Mouse (Mus musculus) MEL (cell line): ENCODE data around the gene Ssr2. TPM values are rescaled to one million over a fixed set of nuclear protein-coding genes. Genes with fewer than 3 reads are reported as not detected.
A peak's percentile ranks its signal among the peaks of the same experiment; 100 is the strongest.

ENCODE experiments used
- DNase-seq: peaks from one replicate; pipeline ENCODE4 v3.0.0; 2011; ENCODE audit warnings: low read depth, low spot score
- H3K27ac ChIP-seq: 2 replicates; pipeline ENCODE4 v1.5.1; 2012; ENCODE audit warnings: low read depth, mild to moderate bottlenecking, control low read depth, low read length, moderate library complexity; ENCODE audit not compliant: control insufficient read depth
- H3K27me3 ChIP-seq, 2 experiments: fragments of 150-350 bp in 1 of 2; sonication (generic) in 1 of 2; 2 replicates each; pipeline ENCODE4 v1.6.1; 2012; ENCODE audit warnings: low read length in 2 of 2, mild to moderate bottlenecking in 2 of 2, improper control_type of control experiment in 1 of 2, moderate library complexity in 1 of 2; ENCODE audit not compliant: insufficient read depth in 2 of 2, control insufficient read depth in 1 of 2
- H3K36me3 ChIP-seq, 2 experiments: 2 replicates each; pipeline ENCODE4 v1.6.1; 2012 to 2014; ENCODE audit warnings: low read length in 2 of 2, improper control_type of control experiment in 1 of 2, inconsistent platforms in 1 of 2, mild to moderate bottlenecking in 1 of 2; ENCODE audit not compliant: insufficient read depth in 2 of 2, control insufficient read depth in 1 of 2
- H3K4me1 ChIP-seq, 2 experiments: fragments of 150-350 bp in 1 of 2; sonication (generic) in 1 of 2; 2 replicates each; pipeline ENCODE4 v1.6.1; 2012; ENCODE audit warnings: low read length in 2 of 2, improper control_type of control experiment in 1 of 2, mild to moderate bottlenecking in 1 of 2; ENCODE audit not compliant: insufficient read depth in 2 of 2, control insufficient read depth in 1 of 2
- H3K4me3 ChIP-seq, 2 experiments: fragments of 150-350 bp in 1 of 2; sonication (generic) in 1 of 2; 2 replicates each; pipeline ENCODE4 v1.5.1; 2012; ENCODE audit warnings: low read depth in 2 of 2, low read length in 2 of 2, mild to moderate bottlenecking in 2 of 2, moderate library complexity in 2 of 2, control low read depth in 1 of 2, improper control_type of control experiment in 1 of 2; ENCODE audit not compliant: control insufficient read depth in 1 of 2, insufficient read depth in 1 of 2
- H3K79me2 ChIP-seq: 2 replicates; pipeline ENCODE4 v1.6.1; 2012; ENCODE audit warnings: mild to moderate bottlenecking, low read length, moderate library complexity; ENCODE audit not compliant: control insufficient read depth, poor library complexity, insufficient read depth
- H3K9ac ChIP-seq: 2 replicates; pipeline ENCODE4 v1.6.1; 2012; ENCODE audit warnings: low read depth, mild to moderate bottlenecking, control low read depth, low read length, moderate library complexity; ENCODE audit not compliant: control insufficient read depth, poor library complexity, severe bottlenecking
- H3K9me3 ChIP-seq: fragments of 150-350 bp; sonication (generic); replicated peaks from 2 replicates; pipeline ENCODE4 v1.6.1; 2012; ENCODE audit warnings: mild to moderate bottlenecking, low read length, improper control_type of control experiment, moderate library complexity; ENCODE audit not compliant: insufficient read depth
- CHD1 ChIP-seq: IDR thresholded peaks from 2 replicates; pipeline ENCODE4 v1.6.1; 2012; ENCODE audit warnings: low read depth, mild to moderate bottlenecking, inconsistent platforms, low read length, improper control_type of control experiment
- CHD2 ChIP-seq: IDR thresholded peaks from 2 replicates; pipeline ENCODE4 v1.6.1; 2011; ENCODE audit warnings: low read length, improper control_type of control experiment
- CTCF ChIP-seq, 3 experiments: IDR thresholded peaks in 2 of 3; conservative IDR thresholded peaks in 1 of 3; 2 replicates each; pipeline ENCODE4 v1.5.1; 2011 to 2012; ENCODE audit warnings: low read length in 3 of 3, low read depth in 2 of 3, mild to moderate bottlenecking in 2 of 3, improper control_type of control experiment in 1 of 3, inconsistent platforms in 1 of 3, mixed read lengths in 1 of 3, moderate library complexity in 1 of 3; ENCODE audit not compliant: control insufficient read depth in 1 of 3, insufficient read depth in 1 of 3, poor library complexity in 1 of 3, severe bottlenecking in 1 of 3
- E2F4 ChIP-seq: IDR thresholded peaks from 2 replicates; pipeline ENCODE4 v1.6.1; 2011; ENCODE audit warnings: low read depth, low read length, improper control_type of control experiment, borderline replicate concordance
- ELF1 ChIP-seq: IDR thresholded peaks from 2 replicates; pipeline ENCODE4 v1.6.1; 2014; ENCODE audit warnings: low read depth, mild to moderate bottlenecking, inconsistent platforms, low read length, improper control_type of control experiment, moderate library complexity
- EP300 ChIP-seq, 2 experiments: IDR thresholded peaks; 2 replicates each; pipeline ENCODE4 v1.6.1; 2011; ENCODE audit warnings: improper control_type of control experiment in 2 of 2, low read length in 2 of 2, low read depth in 1 of 2, mild to moderate bottlenecking in 1 of 2
- GATA1 ChIP-seq: IDR thresholded peaks from 2 replicates; pipeline ENCODE4 v1.6.1; 2011; ENCODE audit warnings: low read depth, low read length, improper control_type of control experiment
- HCFC1 ChIP-seq: IDR thresholded peaks from 2 replicates; pipeline ENCODE4 v1.6.1; 2012; ENCODE audit warnings: low read depth, mild to moderate bottlenecking, inconsistent platforms, low read length, improper control_type of control experiment, moderate library complexity
- JUND ChIP-seq: IDR thresholded peaks from 2 replicates; pipeline ENCODE4 v1.6.1; 2011; ENCODE audit warnings: low read depth, mild to moderate bottlenecking, improper control_type of control experiment, low read length
- KAT2A ChIP-seq: conservative IDR thresholded peaks from 2 replicates; pipeline ENCODE4 v1.6.1; 2012; ENCODE audit warnings: low read depth, low read length, improper control_type of control experiment, inconsistent platforms
- MAFK ChIP-seq: IDR thresholded peaks from 2 replicates; pipeline ENCODE4 v1.6.1; 2011; ENCODE audit warnings: low read depth, mild to moderate bottlenecking, low read length, improper control_type of control experiment, borderline replicate concordance
- MAX ChIP-seq: IDR thresholded peaks from 2 replicates; pipeline ENCODE4 v1.6.1; 2011; ENCODE audit warnings: low read length, improper control_type of control experiment
- MAZ ChIP-seq: IDR thresholded peaks from 2 replicates; pipeline ENCODE4 v1.6.1; 2012; ENCODE audit warnings: low read depth, mild to moderate bottlenecking, inconsistent platforms, low read length, improper control_type of control experiment
- NELFE ChIP-seq: IDR thresholded peaks from 2 replicates; pipeline ENCODE4 v1.6.1; 2011; ENCODE audit warnings: low read depth, low read length, improper control_type of control experiment
- NRF1 ChIP-seq: IDR thresholded peaks from 2 replicates; pipeline ENCODE4 v1.6.1; 2014; ENCODE audit warnings: low read depth, mild to moderate bottlenecking, inconsistent platforms, low read length, improper control_type of control experiment, moderate library complexity; ENCODE audit not compliant: poor library complexity, insufficient read depth, severe bottlenecking
- POLR2A ChIP-seq, 2 experiments: IDR thresholded peaks; 2 replicates each; pipeline ENCODE4 v1.6.1; 2011 to 2012; ENCODE audit warnings: low read length in 2 of 2, mild to moderate bottlenecking in 2 of 2, control low read depth in 1 of 2, improper control_type of control experiment in 1 of 2, low read depth in 1 of 2, moderate library complexity in 1 of 2; ENCODE audit not compliant: control insufficient read depth in 1 of 2, insufficient read depth in 1 of 2, poor library complexity in 1 of 2
- POLR2AphosphoS2 ChIP-seq: IDR thresholded peaks from 2 replicates; pipeline ENCODE4 v1.6.1; 2011; ENCODE audit warnings: low read length, improper control_type of control experiment
- POLR2AphosphoS5 ChIP-seq: IDR thresholded peaks from 2 replicates; pipeline ENCODE4 v1.6.1; 2012; ENCODE audit warnings: low read depth, borderline replicate concordance, mild to moderate bottlenecking, inconsistent platforms, low read length, moderate library complexity, mixed read lengths
- SIN3A ChIP-seq: IDR thresholded peaks from 2 replicates; pipeline ENCODE4 v1.6.1; 2012; ENCODE audit warnings: low read length, improper control_type of control experiment, inconsistent platforms
- TAL1 ChIP-seq: IDR thresholded peaks from 2 replicates; pipeline ENCODE4 v1.6.1; 2012; ENCODE audit warnings: mild to moderate bottlenecking, inconsistent platforms, low read length, moderate library complexity, mixed read lengths
- TBP ChIP-seq: IDR thresholded peaks from 2 replicates; pipeline ENCODE4 v1.8.0; 2011; ENCODE audit warnings: low read depth, low read length, improper control_type of control experiment
- UBTF ChIP-seq: IDR thresholded peaks from 2 replicates; pipeline ENCODE4 v1.6.1; 2012; ENCODE audit warnings: low read depth, mild to moderate bottlenecking, inconsistent platforms, low read length, improper control_type of control experiment, moderate library complexity, borderline replicate concordance; ENCODE audit not compliant: insufficient read depth
- USF1 ChIP-seq: IDR thresholded peaks from 2 replicates; pipeline ENCODE4 v1.6.1; 2014; ENCODE audit warnings: low read depth, mild to moderate bottlenecking, inconsistent platforms, low read length, improper control_type of control experiment, moderate library complexity
- USF2 ChIP-seq, 2 experiments: IDR thresholded peaks; 2 replicates each; pipeline ENCODE4 v1.6.1; 2011 to 2012; ENCODE audit warnings: improper control_type of control experiment in 2 of 2, low read length in 2 of 2, borderline replicate concordance in 1 of 2, inconsistent platforms in 1 of 2, low read depth in 1 of 2, mild to moderate bottlenecking in 1 of 2; ENCODE audit not compliant: insufficient read depth in 1 of 2
- ZKSCAN1 ChIP-seq: IDR thresholded peaks from 2 replicates; pipeline ENCODE4 v1.6.1; 2012; ENCODE audit warnings: low read depth, mild to moderate bottlenecking, inconsistent platforms, low read length, improper control_type of control experiment, moderate library complexity
- ZMIZ1 ChIP-seq: IDR thresholded peaks from 2 replicates; pipeline ENCODE4 v1.6.1; 2012; ENCODE audit warnings: low read depth, mild to moderate bottlenecking, inconsistent platforms, low read length, improper control_type of control experiment, moderate library complexity
- ZNF384 ChIP-seq: IDR thresholded peaks from 2 replicates; pipeline ENCODE4 v1.6.1; 2012; ENCODE audit warnings: low read depth, mild to moderate bottlenecking, inconsistent platforms, low read length, improper control_type of control experiment
- polyA plus RNA-seq, 2 experiments: library from polyadenylated mRNA; stranded (reverse) in 1 of 2; unstranded in 1 of 2; fragments of >175 nt in 1 of 2; fragments of >200 nt in 1 of 2; gene quantifications; 2 replicates each; pipeline versions ENCODE4 v1.2.1 to v1.2.4; 2012; ENCODE audit warnings: low replicate concordance in 2 of 2, low read depth in 1 of 2; ENCODE audit not compliant: insufficient read length in 2 of 2, insufficient read depth in 1 of 2, missing spikeins in 1 of 2
- total RNA-seq: library from RNA; depleted of rRNA; stranded (reverse); fragments of 300-350 nt; gene quantifications from 2 replicates; pipeline ENCODE4 v1.2.3, GENCODE M21; 2012

The Ssr2 gene
- total and polyA plus RNA-seq, 3 experiments: 176 to 706 (median 594) TPM

DNA sequence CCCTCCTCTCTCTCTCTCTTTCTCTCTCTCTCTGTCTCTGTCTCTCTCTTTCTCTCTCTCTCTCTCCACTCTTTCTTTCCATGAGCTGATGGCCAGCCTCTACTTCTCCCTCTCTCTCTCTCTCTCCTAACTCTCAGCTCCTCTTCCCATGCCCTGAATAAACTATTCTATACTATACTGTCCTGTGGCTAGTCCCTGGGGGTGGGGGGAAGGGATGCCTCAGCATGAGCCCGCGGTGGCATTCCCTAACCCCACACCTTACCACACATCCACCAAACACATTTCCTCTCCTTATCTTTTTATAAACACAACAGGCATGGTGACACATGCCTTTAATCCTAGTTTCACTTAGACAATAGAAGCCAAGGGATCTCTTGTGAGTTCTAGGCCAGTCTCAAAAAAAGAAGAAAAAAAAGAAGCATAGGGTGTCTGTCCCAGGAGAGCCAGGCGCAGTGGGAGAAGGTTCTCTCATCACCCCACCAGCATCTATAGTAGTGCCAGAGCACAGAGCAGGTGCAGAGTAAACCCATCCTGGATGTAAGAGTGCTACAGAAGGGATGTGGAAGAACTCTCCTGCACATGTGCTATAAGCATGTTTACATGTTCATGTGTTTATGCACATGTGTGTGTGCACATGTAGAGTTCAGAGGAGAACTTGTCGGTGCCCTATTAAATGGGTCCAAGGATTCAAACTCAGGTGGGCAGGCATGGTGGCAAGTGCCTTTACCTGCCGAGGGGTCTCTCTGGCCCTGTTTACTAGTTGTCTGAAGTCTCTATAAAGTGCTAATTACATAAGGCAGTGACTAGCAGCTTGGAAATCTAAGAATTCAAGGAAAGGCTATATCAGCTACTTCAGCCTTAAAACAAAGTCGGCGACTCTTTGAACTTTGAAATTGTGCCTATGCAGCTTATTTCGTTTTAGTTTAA lies 3.1 kb downstream of the Ssr2 start:
- DNase-seq: peak; percentile 47
- Histone ChIP-seq H3K4me3 (peak overlapping the region; percentile 87 to 93), H3K4me1 (peaks cover 0 to 19% of the 10 kb centered on the region in 2 experiments; a peak in 2 of 4 replicates), H3K27ac (peak overlapping the region; percentile 25; the same call in 1 of the 2 replicates), H3K9ac (peak overlapping the region; percentile 89), H3K79me2 (peaks cover 21% of the 10 kb centered on the region), H3K36me3 (peaks cover 17 to 18% of the 10 kb centered on the region in 2 experiments), H3K9me3 (no peaks in the 10 kb centered on the region), H3K27me3 (no peaks in the 10 kb centered on the region)
- TF ChIP-seq CHD1: 0 out of 2 replicates have a peak, but pooled peaks have one; percentile 9
- no peak for TF ChIP-seq POLR2AphosphoS2
- TF ChIP-seq MAX: peak; percentile 3; the same call in 1 of the 2 replicates
- TF ChIP-seq TAL1: peak; percentile 50

DNA sequence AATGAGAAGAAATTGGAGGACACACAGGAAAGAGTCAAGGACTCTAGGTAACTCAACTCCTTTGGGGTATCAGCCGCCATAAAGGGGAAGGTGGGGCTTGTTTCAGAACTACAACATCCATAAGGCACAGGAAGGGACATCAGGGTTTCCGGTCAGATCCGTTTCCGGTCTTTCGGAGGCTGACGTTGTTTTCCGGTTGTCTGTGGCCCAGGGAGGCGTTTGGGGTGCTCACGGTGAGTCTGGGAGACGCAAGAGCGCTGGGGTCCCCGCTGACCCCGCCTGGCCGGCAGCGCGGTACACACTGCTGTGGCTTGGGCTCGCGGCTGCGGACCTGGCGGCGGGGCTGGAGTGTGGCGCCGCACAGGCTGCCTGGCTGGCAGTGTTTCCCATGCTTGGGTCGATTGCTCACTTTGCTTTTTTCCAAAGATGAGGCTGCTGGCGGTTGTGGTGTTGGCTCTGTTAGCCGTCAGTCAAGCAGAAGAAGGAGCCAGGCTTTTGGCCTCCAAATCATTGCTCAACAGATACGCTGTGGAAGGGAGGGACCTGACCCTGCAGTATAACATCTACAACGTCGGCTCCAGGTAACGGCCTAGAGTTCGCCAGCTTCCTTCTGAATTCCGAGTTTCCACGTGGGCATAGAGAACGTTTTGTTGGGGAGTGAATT lies 3.9 kb downstream of the Ssr2 start:
- Histone ChIP-seq H3K27me3 (no peaks in the 10 kb centered on the region), H3K79me2 (peaks cover 21% of the 10 kb centered on the region), H3K9ac (peak overlapping the region; percentile 89), H3K4me1 (peaks cover 0 to 19% of the 10 kb centered on the region in 2 experiments; a peak in 2 of 4 replicates), H3K36me3 (peaks cover 17 to 18% of the 10 kb centered on the region in 2 experiments), H3K9me3 (no peaks in the 10 kb centered on the region), H3K27ac (peak overlapping the region; percentile 53), H3K4me3 (peak overlapping the region; percentile 87 to 93)
- DNase-seq: peak; percentile 97
- no peak for TF ChIP-seq ZMIZ1
- TF ChIP-seq MAFK: 0 out of 2 replicates have a peak, but pooled peaks have one; percentile 38
- TF ChIP-seq USF1: no peak
- no peak for TF ChIP-seq ZKSCAN1
- TF ChIP-seq KAT2A: peak; percentile 96
- no peak for TF ChIP-seq ZNF384
- TF ChIP-seq NRF1: no peak
- peak; percentile 90 for TF ChIP-seq NELFE
- TF ChIP-seq MAX: peak; percentile 77
- TF ChIP-seq HCFC1: peak; percentile 97
- TF ChIP-seq TBP: peak; percentile 95
- TF ChIP-seq SIN3A: peak; percentile 96
- no peak for TF ChIP-seq GATA1
- no peak for TF ChIP-seq USF2 (IDR thresholded peaks at IDR 0.05; ENCODE audit: borderline replicate concordance in 1 of 2, insufficient read depth in 1 of 2, low read depth in 1 of 2, low read length in 2 of 2)
- TF ChIP-seq POLR2A (IDR thresholded peaks at IDR 0.05; ENCODE audit: control insufficient read depth in 1 of 2, insufficient read depth in 1 of 2, low read depth in 1 of 2, low read length in 2 of 2, poor library complexity in 1 of 2): peak; percentile 83 to 95
- peak; percentile 84; the same call in 1 of the 2 replicates for TF ChIP-seq POLR2AphosphoS2
- peak; percentile 91 for TF ChIP-seq ELF1
- no peak for TF ChIP-seq POLR2AphosphoS5
- no peak; the same call in 1 of the 2 replicates for TF ChIP-seq E2F4
- TF ChIP-seq CHD2: no peak
- no peak for TF ChIP-seq UBTF
- no peak for TF ChIP-seq CTCF (IDR thresholded peaks at IDR 0.05 in 2 of 3, conservative IDR thresholded peaks at IDR 0.05 in 1 of 3; ENCODE audit: control insufficient read depth in 1 of 3, insufficient read depth in 1 of 3, low read depth in 2 of 3, low read length in 3 of 3, poor library complexity in 1 of 3, severe bottlenecking in 1 of 3)
- TF ChIP-seq MAZ: peak; percentile 73; the same call in 1 of the 2 replicates
- TF ChIP-seq JUND: no peak
- TF ChIP-seq CHD1: 0 out of 2 replicates have a peak, but pooled peaks have one; percentile 48
- TF ChIP-seq EP300 (IDR thresholded peaks at IDR 0.05; ENCODE audit: low read depth in 1 of 2, low read length in 2 of 2): no peak
